Mouse (Mus musculus): ENCODE measurements at regions not wholly inside any gene's neighbourhood (a gene's known extent, or its start where the extent isn't known, plus 50 kb on each side); places are given as distances from the start of the nearest gene placed in this dataset.

- no peak for DNase-seq (ENCODE audit: low spot score in 2 of 2)
These were observed 74.3 kb downstream of the Gm525 start for GRCm38 (mm10) chr11:89147990-89148389.

GRCm38 (mm10) chr11:89145281-89145945 lies 71.8 kb downstream of the Gm525 start:
- DNase-seq (ENCODE audit: low spot score in 2 of 2) = no peak

GRCm38 (mm10) chr11:89142527-89143154 lies 69.0 kb downstream of the Gm525 start:
- no peak for DNase-seq (ENCODE audit: low spot score in 2 of 2)
